Mouse (Mus musculus): ENCODE measurements around the gene Fzd10.

DNA sequence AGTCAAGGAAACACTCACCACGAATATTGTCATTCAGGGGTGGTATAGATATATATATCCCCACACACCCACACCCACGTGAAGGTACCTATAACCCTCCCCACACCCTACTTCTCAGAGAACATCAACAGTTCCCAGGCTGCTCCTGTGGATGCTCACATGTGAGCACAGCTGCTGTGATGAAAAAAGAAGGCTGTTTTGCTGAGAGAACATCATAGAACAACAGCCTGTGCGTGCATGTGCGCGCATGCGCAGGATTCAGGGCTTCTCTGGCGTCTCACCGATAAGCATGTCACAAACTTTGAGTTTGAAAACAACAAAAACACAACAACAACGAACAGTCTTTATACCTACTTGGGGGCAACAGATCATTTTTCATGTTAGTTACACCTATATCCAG lies 36.0 kb downstream of the Fzd10 start:
- TF ChIP-seq GATA1 (IDR thresholded peaks at IDR 0.05; ENCODE audit: low read length), result no peak
- no peak for TF ChIP-seq TAL1 (IDR thresholded peaks at IDR 0.05; ENCODE audit: low read length)
